Mouse (Mus musculus) ovary, postnatal 10 days (tissue): Measurements from ENCODE around the gene Srsf5.
"Not testable (repeated sequence)": the region's sequence is repeated elsewhere in the genome, so short reads cannot be mapped to it uniquely, and the experiment has no call there.

ENCODE experiments used
- DNase-seq: peaks from one replicate; pipeline ENCODE4 v3.0.0; 2022; ENCODE audit warnings: low spot score

Srsf5 gene

GRCm38 (mm10) chr12:80948202-80948601 is 2.9 kb downstream of the Srsf5 start:
- DNase-seq: no peak

DNA sequence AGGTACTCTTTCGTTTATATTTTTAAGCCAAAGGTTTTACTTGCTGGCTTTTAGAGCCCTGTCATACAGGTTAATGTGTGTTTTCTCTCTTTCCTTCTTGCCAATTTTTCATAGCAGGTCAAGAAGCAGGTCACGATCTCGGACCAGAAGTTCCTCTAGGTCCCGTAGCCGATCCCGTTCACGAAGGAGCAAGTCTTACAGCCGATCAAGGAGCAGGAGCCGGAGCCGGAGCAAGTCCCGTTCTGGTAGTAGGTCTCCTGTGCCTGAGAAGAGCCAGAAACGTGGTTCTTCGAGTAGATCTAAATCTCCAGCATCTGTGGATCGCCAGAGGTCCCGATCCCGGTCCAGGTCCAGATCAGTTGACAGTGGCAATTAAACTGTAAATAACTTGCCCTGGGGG is 4.3 kb downstream of the Srsf5 start:
- DNase-seq: not testable (repeated sequence)

- DNase-seq: no peak
Measured at GRCm38 (mm10) chr12:80951640-80952219, 6.4 kb downstream of the Srsf5 start.

DNA sequence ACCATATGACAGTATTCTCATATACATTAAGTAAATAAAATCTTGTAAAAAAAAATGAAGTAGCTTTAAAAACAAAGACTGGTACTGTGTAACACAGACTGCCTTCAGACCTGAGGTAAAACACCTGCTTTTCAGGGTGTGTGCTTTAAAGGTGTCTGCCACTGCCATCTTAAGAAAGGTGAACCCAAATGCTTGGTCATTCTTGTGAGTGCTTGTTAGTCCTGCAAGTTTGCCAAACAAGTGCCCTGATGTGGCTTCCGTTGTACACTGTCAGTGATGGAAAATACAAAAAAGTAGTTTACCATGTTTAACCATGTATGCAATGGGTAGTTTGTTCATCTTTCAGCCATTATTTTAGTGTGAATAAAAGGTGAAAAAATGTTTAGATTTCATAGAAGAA is 7.2 kb downstream of the Srsf5 start:
- DNase-seq: no peak

- no peak for DNase-seq
Measured at GRCm38 (mm10) chr12:80956039-80956438, 10.7 kb downstream of the Srsf5 start.

- no peak for DNase-seq
Measured at GRCm38 (mm10) chr12:80957961-80958360, 12.7 kb downstream of the Srsf5 start.

GRCm38 (mm10) chr12:80962566-80962965 is 17.3 kb downstream of the Srsf5 start:
- no peak for DNase-seq

DNA sequence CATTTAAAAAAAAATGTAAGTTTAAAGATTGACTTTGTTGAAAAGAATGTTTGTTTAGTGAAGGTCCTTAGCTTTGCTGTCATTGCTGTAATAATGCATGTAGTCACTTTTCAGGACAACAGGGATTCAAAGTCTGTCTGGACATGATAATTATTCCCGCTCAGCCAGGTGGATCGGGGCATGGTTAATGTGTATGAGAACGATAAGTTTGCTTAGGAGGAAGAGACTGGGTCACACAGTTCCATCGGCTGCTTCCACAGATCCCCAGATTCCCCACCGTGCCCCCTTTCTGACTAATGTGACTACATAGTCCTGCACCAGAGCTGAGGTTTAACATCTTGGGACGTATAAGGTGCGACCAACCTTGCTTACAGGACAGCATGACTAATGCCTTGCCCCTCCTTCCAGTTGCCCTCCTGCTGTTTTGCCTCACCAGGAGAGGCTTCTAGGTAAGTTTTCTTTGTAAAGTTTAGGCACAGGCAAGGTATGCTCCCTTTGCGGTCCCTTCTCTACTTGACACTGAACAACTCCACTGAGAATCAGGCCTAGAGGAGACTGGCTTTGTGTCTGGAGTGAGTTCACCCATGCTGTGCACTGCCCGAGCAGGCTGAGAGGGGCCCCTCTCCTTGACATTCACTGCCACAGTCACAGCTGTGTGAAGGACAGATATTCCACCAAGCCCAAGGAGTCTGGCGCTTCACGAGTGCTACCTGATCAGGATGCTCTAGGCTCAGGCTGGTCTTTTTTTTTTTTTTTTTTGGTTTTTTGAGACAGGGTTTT is 20.9 kb downstream of the Srsf5 start:
- DNase-seq: no peak

DNA sequence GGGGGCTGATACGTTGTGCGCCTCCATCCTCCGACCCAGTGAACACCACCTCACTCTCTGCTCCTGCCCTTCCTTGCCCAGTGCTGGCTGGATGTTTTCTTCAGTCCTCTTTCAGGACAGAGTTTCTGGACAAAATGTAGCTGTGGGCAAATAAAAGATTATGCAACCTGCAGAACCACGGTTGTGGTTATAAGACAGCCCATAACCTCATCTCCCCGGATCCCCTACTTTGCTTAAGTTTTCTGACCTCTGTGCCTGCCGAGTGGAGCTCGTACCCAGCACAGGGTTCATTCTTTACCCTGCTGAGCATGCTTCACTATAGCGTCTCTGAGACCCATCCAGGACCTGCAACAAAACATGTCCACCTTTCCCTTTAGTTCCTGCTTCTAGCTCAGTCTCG is 22.6 kb downstream of the Srsf5 start:
- no peak for DNase-seq

DNA sequence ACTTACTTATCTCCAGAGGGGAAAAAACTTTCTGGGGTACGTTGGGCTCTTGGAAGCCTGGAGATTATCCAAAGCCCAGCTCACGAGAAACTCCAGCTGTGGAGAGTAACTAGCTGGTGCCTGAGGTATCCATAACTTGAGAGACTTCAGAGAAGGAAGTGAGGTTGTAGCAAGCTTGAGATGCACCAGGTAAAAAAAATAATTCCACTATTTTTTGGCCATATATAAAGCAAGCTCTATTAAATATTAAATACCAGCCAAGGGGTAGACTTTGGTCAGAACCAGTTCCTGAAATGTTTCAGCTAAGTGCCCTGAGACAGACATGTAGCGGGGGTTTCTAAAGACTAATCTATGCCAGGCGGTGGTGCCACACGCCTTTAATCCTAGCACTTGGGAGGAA is 23.3 kb downstream of the Srsf5 start, which contains the start of gene Slc10a1:
Gene Slc10a1, minus strand, starts transcription at position 101 of the 400 bp plus-strand sequence.
- no peak for DNase-seq

DNA sequence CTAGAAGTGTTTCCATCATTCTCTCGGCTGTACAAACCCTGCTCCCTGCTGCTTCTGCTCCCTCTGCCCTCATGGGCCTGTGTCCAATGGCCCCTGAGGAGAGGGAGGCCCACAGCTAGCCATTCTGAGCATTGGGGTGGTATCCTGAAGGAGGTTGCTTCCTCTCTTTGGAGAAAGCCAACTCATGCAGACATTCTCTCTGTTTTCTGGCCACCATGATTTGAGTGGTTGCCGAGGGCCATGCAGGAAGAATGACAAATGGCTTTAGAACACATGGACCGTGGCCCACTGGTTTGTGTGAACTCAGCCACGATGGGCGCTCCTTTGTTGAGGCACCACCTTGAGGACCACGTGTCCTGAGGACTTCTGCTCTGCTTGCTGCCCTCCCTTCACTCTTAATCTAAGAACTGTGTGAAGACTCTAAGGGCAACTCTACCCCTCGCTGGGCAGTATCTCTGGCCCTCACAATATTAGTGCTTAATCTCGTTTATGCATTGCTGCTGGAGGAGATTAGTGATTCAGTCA is 24.9 kb downstream of the Srsf5 start:
- DNase-seq: no peak

DNA sequence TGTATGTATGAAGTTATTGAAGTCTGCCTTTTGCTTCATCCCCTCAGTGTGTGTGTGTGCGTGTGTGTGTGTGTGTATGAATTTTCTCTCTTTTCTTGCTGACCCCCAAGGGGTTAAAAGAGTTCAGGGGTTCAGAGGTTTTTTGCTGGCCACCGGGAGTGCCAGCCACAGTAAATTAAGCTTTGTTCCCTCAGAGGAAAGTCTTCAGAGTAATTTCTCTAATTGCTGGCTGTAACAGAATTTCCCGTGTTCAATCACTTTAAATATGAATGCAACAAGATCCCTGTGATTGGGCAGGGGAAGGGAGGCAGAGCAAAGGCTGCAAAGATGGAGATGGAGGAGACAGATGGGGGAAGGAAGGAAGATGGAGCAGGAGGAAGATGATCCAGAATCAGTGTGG is 26.5 kb downstream of the Srsf5 start:
- DNase-seq: no peak

GRCm38 (mm10) chr12:80975939-80976671 is 30.8 kb downstream of the Srsf5 start:
- no peak for DNase-seq

GRCm38 (mm10) chr12:80982326-80982725 is 37.0 kb downstream of the Srsf5 start:
- peak; percentile 65 for DNase-seq

DNA sequence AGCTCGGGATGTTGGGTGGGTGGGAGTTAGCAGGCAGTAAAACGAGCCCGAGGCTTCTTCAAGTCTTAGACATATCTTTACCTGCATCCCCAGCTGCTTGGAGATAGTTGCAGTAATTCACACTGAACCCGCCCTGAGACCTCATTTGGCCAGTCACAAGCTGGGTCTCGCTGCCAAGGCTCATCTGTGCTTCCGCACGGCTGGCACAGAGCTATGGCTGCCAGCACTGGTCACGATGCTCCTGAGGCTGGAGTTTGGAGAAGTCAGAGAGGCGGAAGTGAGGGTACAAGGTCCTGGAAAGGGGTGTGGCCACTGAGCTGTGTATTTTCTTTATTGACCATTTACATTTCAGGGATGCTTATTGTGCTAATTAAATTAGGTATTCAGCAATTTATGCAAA is 38.4 kb downstream of the Srsf5 start:
- no peak for DNase-seq

DNA sequence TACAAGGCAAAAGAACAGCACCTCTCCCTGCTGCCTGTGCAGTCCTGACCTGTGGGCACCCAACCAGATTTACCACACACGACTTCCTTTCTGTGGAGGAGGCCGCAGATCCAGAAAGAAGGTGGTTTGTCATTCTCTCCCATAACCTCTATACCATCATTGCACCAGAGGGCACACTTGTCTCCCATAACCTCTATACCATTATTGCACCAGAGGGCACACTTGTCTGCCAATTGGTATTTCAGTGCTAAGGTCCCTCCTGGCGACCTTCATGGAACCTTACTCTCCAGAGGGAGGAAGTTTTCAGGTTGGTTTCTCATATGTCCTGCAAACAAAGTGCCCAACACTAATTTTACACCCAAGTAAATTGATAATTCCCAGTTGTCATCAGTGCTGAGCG is 41.3 kb downstream of the Srsf5 start:
- no peak for DNase-seq

GRCm38 (mm10) chr12:80988286-80988685 is 43.0 kb downstream of the Srsf5 start:
- no peak for DNase-seq

- DNase-seq: no peak
Measured at GRCm38 (mm10) chr12:80990901-80991445, 45.7 kb downstream of the Srsf5 start.

GRCm38 (mm10) chr12:80991806-80992205 is 46.5 kb downstream of the Srsf5 start:
- no peak for DNase-seq

DNA sequence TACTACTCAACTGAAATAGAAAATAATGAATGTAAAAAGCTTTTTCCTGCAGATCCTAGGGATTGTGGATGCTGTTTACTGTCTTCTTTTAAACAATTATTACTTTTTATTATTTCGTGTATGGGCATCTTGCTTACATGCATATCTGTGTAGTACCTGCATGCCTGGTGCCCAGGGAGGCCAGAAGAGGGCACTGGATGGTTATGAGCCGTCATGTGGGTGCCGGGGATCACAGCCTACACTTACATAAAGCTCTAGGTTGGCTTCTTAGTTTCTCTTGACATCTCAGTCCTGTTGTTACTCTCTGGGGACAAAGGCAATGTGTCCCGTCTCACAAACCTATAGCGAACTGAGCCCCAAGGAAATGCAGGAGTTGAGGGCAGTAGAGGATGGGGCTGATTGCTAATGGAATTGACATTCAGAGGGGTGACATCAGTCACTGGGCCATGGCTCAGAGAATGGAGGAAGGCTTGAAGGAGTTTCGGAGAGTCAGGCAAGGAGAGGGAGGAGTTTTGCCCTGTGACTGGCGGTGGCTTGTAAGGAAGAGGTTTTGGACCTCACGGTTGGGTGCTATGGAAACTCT is 47.3 kb downstream of the Srsf5 start:
- no peak for DNase-seq

GRCm38 (mm10) chr12:80993773-80994172 is 48.5 kb downstream of the Srsf5 start:
- DNase-seq: no peak

DNA sequence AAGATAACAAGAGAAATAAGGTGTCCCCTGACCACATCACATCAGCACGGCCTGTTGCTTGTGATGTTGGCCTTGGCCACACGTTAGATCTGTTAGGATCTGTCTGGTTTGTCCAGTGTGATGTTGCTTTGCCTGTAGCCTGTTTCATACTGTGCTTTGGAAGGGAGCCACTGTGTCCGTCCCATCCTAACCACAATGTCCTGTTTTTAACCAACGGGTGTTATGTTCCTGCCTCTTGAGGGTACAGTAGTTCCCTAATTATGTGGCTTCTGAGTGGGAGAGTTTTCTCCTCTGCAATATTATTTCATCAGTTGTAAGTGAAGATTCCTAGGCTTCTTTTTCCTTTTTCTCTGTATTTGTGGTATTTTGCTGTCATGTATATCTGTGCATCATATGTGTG is 50.0 kb downstream of the Srsf5 start:
- DNase-seq: no peak
